Mouse (Mus musculus): ENCODE measurements at regions not wholly inside any gene's neighbourhood (a gene's known extent, or its start where the extent isn't known, plus 50 kb on each side); places are given as distances from the start of the nearest gene placed in this dataset.
A peak's percentile ranks its signal among the peaks of the same experiment; 100 is the strongest.

GRCm38 (mm10) chr8:104036580-104037477 lies 64.6 kb upstream of the Cdh5 start:
- DNase-seq (ENCODE audit: low spot score), result no peak

- no peak for DNase-seq (ENCODE audit: low spot score)
Measured at GRCm38 (mm10) chr8:104037611-104038010, 63.8 kb upstream of the Cdh5 start.

- DNase-seq (ENCODE audit: low spot score), result no peak
Measured at GRCm38 (mm10) chr8:104039526-104039925, 61.9 kb upstream of the Cdh5 start.

- no peak for DNase-seq (ENCODE audit: low spot score)
Measured at GRCm38 (mm10) chr8:104041522-104041921, 59.9 kb upstream of the Cdh5 start.

GRCm38 (mm10) chr8:104042434-104042833 lies 59.0 kb upstream of the Cdh5 start:
- DNase-seq (ENCODE audit: low spot score), result no peak

GRCm38 (mm10) chr8:104048037-104048436 lies 53.4 kb upstream of the Cdh5 start:
- no peak for DNase-seq (ENCODE audit: low spot score)

- no peak for DNase-seq (ENCODE audit: low spot score)
Measured at GRCm38 (mm10) chr8:104049181-104049580, 52.2 kb upstream of the Cdh5 start.

GRCm38 (mm10) chr8:104050694-104051539 lies 50.5 kb upstream of the Cdh5 start:
- DNase-seq (ENCODE audit: low spot score), result peak; percentile 27

GRCm38 (mm10) chr8:104051540-104051882 lies 49.9 kb upstream of the Cdh5 start:
- DNase-seq (ENCODE audit: low spot score), result no peak
